30 mouse cellular contexts compared by ENCODE assay signal in genomic region chr15:87692394-87692793, GRCm38 (mm10).
DNase-seq lines count a peak whose midpoint lies in the region; ATAC-seq and TF ChIP-seq lines count a peak whose summit lies in the region.
"Had no signal": no experiment of that assay in that cellular context is flagged by ENCODE, and none has a peak within 500 bp of the region (broad histone marks: within the 10 kb centered on the region; RNA-seq: fewer than 3 reads in every experiment).

No protein-coding gene starts in this region.

- TF ChIP-seq POLR2A in cerebellum, adult 2 months (IDR thresholded peaks at IDR 0.05; ENCODE audit: borderline replicate concordance, insufficient read depth, low read length), result no peak

- no peaks in the 10 kb centered on the region for H3K36me3 ChIP-seq in embryonic facial prominence, embryonic 11.5 days (replicated peaks; ENCODE audit: control insufficient read depth, insufficient read depth, low read depth, low read length)
- H3K36me3 ChIP-seq in embryonic facial prominence, embryonic 10.5 days (replicated peaks), result no peaks in the 10 kb centered on the region; the same call in 1 of the 2 replicates
- H3K36me3 ChIP-seq: embryonic facial prominence, embryonic 13.5 days; forebrain, embryonic 15.5 days; G1E; heart, embryonic 10.5 days; heart, embryonic 15.5 days; intestine, embryonic 15.5 days; limb, embryonic 13.5 days had no signal

- no peak for TF ChIP-seq CTCF in cerebellum, adult 2 months (IDR thresholded peaks at IDR 0.05; ENCODE audit: borderline replicate concordance, insufficient read depth, low read depth, low read length)

- H3K9ac ChIP-seq in embryonic facial prominence, embryonic 11.5 days (replicated peaks; ENCODE audit: low read length), result no peak overlapping the region
- H3K9ac ChIP-seq: embryonic facial prominence, embryonic 13.5 days; forebrain, embryonic 15.5 days; heart, embryonic 15.5 days; hindbrain, embryonic 12.5 days; intestine, embryonic 15.5 days; limb, embryonic 13.5 days; neural tube, embryonic 15.5 days had no signal

- no peak for DNase-seq in embryonic facial prominence, embryonic 11.5 days (ENCODE audit: low spot score)
- DNase-seq in embryonic facial prominence, embryonic 10.5 days (ENCODE audit: low spot score), result no peak
- DNase-seq in brain, adult 2 months (ENCODE audit: low read depth, low spot score), result peak; percentile 89
- DNase-seq in cerebellum, adult 2 months, result peak; percentile 82 to 91
- peak; percentile 68 to 85 for DNase-seq in cerebellum, postnatal 14 days
- DNase-seq in embryo, embryonic 9.5 days (ENCODE audit: extremely low spot score), result no peak
- no peak for DNase-seq in embryo, embryonic 11 days
- DNase-seq: adrenal gland, adult 8-10 months; gastrocnemius, postnatal 10 days; kidney, adult 9 months; kidney, postnatal 25 days; lung, postnatal 36 days; midbrain, embryonic 14.5 days; retina, postnatal 1 day; right cerebral cortex, postnatal 25 days; spleen, adult 18-20 months; thymus, postnatal 14 days had no signal

- H3K4me1 ChIP-seq in embryonic facial prominence, embryonic 11.5 days (ENCODE audit: control insufficient read depth, insufficient read depth, low read length), result no peaks in the 10 kb centered on the region
- H3K4me1 ChIP-seq in embryonic facial prominence, embryonic 10.5 days, result peaks cover 23% of the 10 kb centered on the region
- H3K4me1 ChIP-seq in cerebellum, adult 2 months (ENCODE audit: control insufficient read depth, insufficient read depth, low read length), result peaks cover 27% of the 10 kb centered on the region
- H3K4me1 ChIP-seq: forebrain, embryonic 10.5 days; heart, embryonic 15.5 days; intestine, embryonic 15.5 days had no signal

- no peaks in the 10 kb centered on the region for H3K27me3 ChIP-seq in embryonic facial prominence, embryonic 11.5 days (ENCODE audit: control insufficient read depth, insufficient read depth, low read length)
- H3K27me3 ChIP-seq in embryonic facial prominence, embryonic 10.5 days (replicated peaks; ENCODE audit: low read depth, poor library complexity, severe bottlenecking), result no peaks in the 10 kb centered on the region
- H3K27me3 ChIP-seq in cerebellum, adult 2 months (ENCODE audit: control insufficient read depth, insufficient read depth, low read length), result no peaks in the 10 kb centered on the region
- H3K27me3 ChIP-seq: embryonic facial prominence, embryonic 13.5 days; forebrain, embryonic 15.5 days; heart, embryonic 15.5 days; hindbrain, embryonic 12.5 days; intestine, embryonic 15.5 days; neural tube, embryonic 15.5 days had no signal

- H3K27ac ChIP-seq in embryonic facial prominence, embryonic 11.5 days (replicated peaks; ENCODE audit: low read depth, low read length), result no peak overlapping the region
- H3K27ac ChIP-seq in embryonic facial prominence, embryonic 10.5 days (replicated peaks), result no peak overlapping the region
- no peak overlapping the region for H3K27ac ChIP-seq in cerebellum, adult 2 months (ENCODE audit: insufficient read depth, low read length)
- H3K27ac ChIP-seq: embryonic facial prominence, embryonic 13.5 days; forebrain, embryonic 10.5 days; forebrain, embryonic 15.5 days; heart, embryonic 10.5 days; heart, embryonic 15.5 days; hindbrain, embryonic 12.5 days; hindbrain, postnatal 0 days; intestine, embryonic 15.5 days; limb, embryonic 13.5 days; neural tube, embryonic 15.5 days had no signal

- WGBS in embryonic facial prominence, embryonic 11.5 days, result 92% methylated on average over 7 of the region's 7 CpGs
- WGBS in embryonic facial prominence, embryonic 10.5 days, result 95% methylated on average over 7 of the region's 7 CpGs
- 18% methylated on average over 7 of the region's 7 CpGs for WGBS in cerebellum, adult 2 months

- no peak overlapping the region for H3K4me2 ChIP-seq in embryonic facial prominence, embryonic 11.5 days (ENCODE audit: low read depth, low read length)
- H3K4me2 ChIP-seq: embryonic facial prominence, embryonic 13.5 days; forebrain, embryonic 15.5 days; heart, embryonic 15.5 days; hindbrain, embryonic 12.5 days; intestine, embryonic 15.5 days; limb, embryonic 13.5 days; liver, embryonic 11.5 days; neural tube, embryonic 15.5 days had no signal

- 0 out of 2 replicates have a peak, but pooled peaks have one; percentile 18 for ATAC-seq in embryonic facial prominence, embryonic 11.5 days (replicated peaks; ENCODE audit: insufficient number of reproducible peaks, low FRiP score, low TSS enrichment, low read depth)
- ATAC-seq in granulocyte monocyte progenitor cell, adult 5-6 weeks (replicated peaks; ENCODE audit: poor library complexity, severe bottlenecking), result no peak
- ATAC-seq: forebrain, embryonic 15.5 days; hindbrain, postnatal 0 days; intestine, embryonic 15.5 days had no signal

- H3K4me3 ChIP-seq in embryonic facial prominence, embryonic 11.5 days (ENCODE audit: low read depth, low read length), result no peak overlapping the region
- no peak overlapping the region for H3K4me3 ChIP-seq in embryonic facial prominence, embryonic 10.5 days
- no peak overlapping the region for H3K4me3 ChIP-seq in cerebellum, adult 2 months (replicated peaks; ENCODE audit: insufficient read depth, low read depth, low read length)
- H3K4me3 ChIP-seq: embryonic facial prominence, embryonic 13.5 days; forebrain, embryonic 10.5 days; forebrain, embryonic 15.5 days; heart, embryonic 10.5 days; heart, embryonic 15.5 days; hindbrain, embryonic 12.5 days; intestine, embryonic 15.5 days; limb, embryonic 13.5 days; neural tube, embryonic 15.5 days had no signal

- no peaks in the 10 kb centered on the region for H3K9me3 ChIP-seq in embryonic facial prominence, embryonic 11.5 days (replicated peaks; ENCODE audit: control insufficient read depth, low read length)
- no peaks in the 10 kb centered on the region for H3K9me3 ChIP-seq in embryonic facial prominence, embryonic 10.5 days
- H3K9me3 ChIP-seq: embryonic facial prominence, embryonic 13.5 days; forebrain, embryonic 10.5 days; forebrain, embryonic 15.5 days; heart, embryonic 10.5 days; heart, embryonic 15.5 days; hindbrain, embryonic 12.5 days; intestine, embryonic 15.5 days; limb, embryonic 13.5 days; neural tube, embryonic 15.5 days had no signal

Comparison
In these comparisons a context has a peak if more than half of its experiments do, and no peak if none do; other contexts are left out.
1. DNase-seq: peak in brain, adult 2 months (single experiment), cerebellum, adult 2 months (2 of 2) and cerebellum, postnatal 14 days (2 of 2); none in embryonic facial prominence, embryonic 11.5 days (single experiment), embryonic facial prominence, embryonic 10.5 days (single experiment), embryo, embryonic 9.5 days (single experiment) and embryo, embryonic 11 days (single experiment).